26 mouse cellular contexts compared by ENCODE assay signal in the genomic region with DNA sequence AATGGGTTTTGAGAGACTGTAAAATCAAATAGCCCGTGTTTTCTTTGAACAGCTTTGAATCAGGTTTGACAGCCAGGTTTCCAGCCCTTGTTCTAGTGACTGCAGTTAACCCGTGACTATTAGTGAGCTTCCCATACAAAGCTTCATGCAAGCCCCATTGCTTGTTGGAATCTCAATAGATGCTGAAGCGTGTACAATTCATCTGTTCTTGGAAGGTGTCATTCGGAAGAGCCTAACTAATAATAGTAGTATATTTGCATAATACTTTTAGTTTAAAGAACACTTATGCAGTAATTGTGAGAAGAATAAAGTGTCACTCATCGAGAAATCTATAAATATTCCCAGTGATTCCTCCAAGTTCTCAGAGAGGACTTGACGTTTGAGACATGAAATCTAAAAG.
"Had no signal": no experiment of that assay in that cellular context is flagged by ENCODE, and none has a peak within 500 bp of the region (broad histone marks: within the 10 kb centered on the region; RNA-seq: fewer than 3 reads in every experiment).

No protein-coding gene starts in this region.

- ATAC-seq: hindbrain, postnatal 0 days; intestine, embryonic 16.5 days had no signal

- H3K4me2 ChIP-seq: heart, embryonic 11.5 days; heart, embryonic 13.5 days; heart, embryonic 15.5 days; hindbrain, embryonic 13.5 days; hindbrain, embryonic 15.5 days; kidney, embryonic 15.5 days; limb, embryonic 12.5 days; liver, embryonic 11.5 days; liver, embryonic 13.5 days had no signal

- H3K9me3 ChIP-seq: heart, embryonic 13.5 days; heart, embryonic 15.5 days; hindbrain, embryonic 13.5 days; hindbrain, embryonic 15.5 days; kidney, embryonic 15.5 days; limb, embryonic 10.5 days; limb, embryonic 12.5 days; liver, embryonic 13.5 days had no signal

- H3K27me3 ChIP-seq: heart, embryonic 13.5 days; heart, embryonic 15.5 days; hindbrain, embryonic 13.5 days; hindbrain, embryonic 15.5 days; kidney, embryonic 15.5 days; limb, embryonic 12.5 days; liver, embryonic 13.5 days had no signal

- H3K27ac ChIP-seq: heart, adult 2 months; heart, embryonic 13.5 days; heart, embryonic 15.5 days; hindbrain, embryonic 13.5 days; hindbrain, embryonic 15.5 days; hindbrain, postnatal 0 days; kidney, embryonic 15.5 days; kidney, postnatal 0 days; left cerebral cortex, adult 2 months; limb, embryonic 10.5 days; limb, embryonic 12.5 days; liver, embryonic 13.5 days had no signal

- H3K9ac ChIP-seq: heart, embryonic 13.5 days; heart, embryonic 15.5 days; hindbrain, embryonic 13.5 days; hindbrain, embryonic 15.5 days; kidney, embryonic 15.5 days; limb, embryonic 12.5 days; liver, embryonic 13.5 days had no signal

- H3K4me3 ChIP-seq: heart, adult 2 months; heart, embryonic 13.5 days; heart, embryonic 15.5 days; hindbrain, embryonic 13.5 days; hindbrain, embryonic 15.5 days; kidney, embryonic 15.5 days; left cerebral cortex, adult 2 months; limb, embryonic 10.5 days; limb, embryonic 12.5 days; liver, embryonic 13.5 days had no signal

- H3K4me1 ChIP-seq: heart, embryonic 13.5 days; heart, embryonic 15.5 days; hindbrain, embryonic 13.5 days; hindbrain, embryonic 15.5 days; kidney, embryonic 15.5 days; limb, embryonic 10.5 days; limb, embryonic 12.5 days; liver, embryonic 13.5 days had no signal

- DNase-seq: gastrocnemius, postnatal 14 days; gastrocnemius, postnatal 36 days; heart, adult 11 months; heart, adult 2 months; heart, postnatal 14 days; heart, postnatal 36 days; kidney, adult 11 months; kidney, adult 2 months; kidney, adult 9 months; kidney, postnatal 14 days; kidney, postnatal 36 days; liver; liver, embryonic 13.5 days had no signal

- H3K36me3 ChIP-seq: heart, embryonic 13.5 days; heart, embryonic 15.5 days; hindbrain, embryonic 13.5 days; hindbrain, embryonic 15.5 days; kidney, embryonic 15.5 days; limb, embryonic 10.5 days; limb, embryonic 12.5 days; liver, embryonic 13.5 days had no signal
